Mouse (Mus musculus) lung, postnatal 25 days (tissue): ENCODE measurements around the gene Nudt6.

Experiments
- DNase-seq: peaks from one replicate; pipeline ENCODE4 v3.0.0; 2022; ENCODE audit warnings: low spot score

The Nudt6 gene

GRCm38 (mm10) chr3:37383096-37383765 lies 36.8 kb downstream of the Nudt6 start:
- no peak for DNase-seq

DNA sequence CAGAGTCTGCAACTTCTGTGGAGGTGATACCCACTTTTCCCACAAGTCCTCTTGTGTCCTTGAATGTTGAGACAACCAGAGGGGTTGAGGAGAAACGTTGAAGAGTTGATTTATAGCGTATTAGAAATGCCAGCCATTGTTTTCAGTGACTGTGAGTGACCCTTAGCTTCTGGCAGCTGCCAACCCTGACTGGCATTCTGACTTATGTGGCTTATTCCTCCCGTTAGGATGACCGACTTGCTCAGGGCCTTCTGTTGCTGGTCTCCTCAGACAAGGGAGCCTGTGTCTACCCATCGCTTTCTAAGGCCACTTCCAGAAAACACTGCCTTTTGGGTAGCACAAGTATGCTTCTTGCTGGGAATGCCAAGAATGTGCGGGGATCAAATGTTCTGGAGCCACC lies 38.6 kb downstream of the Nudt6 start:
- no peak for DNase-seq

GRCm38 (mm10) chr3:37379930-37380881 lies 39.8 kb downstream of the Nudt6 start:
- peak; percentile 81 for DNase-seq

DNA sequence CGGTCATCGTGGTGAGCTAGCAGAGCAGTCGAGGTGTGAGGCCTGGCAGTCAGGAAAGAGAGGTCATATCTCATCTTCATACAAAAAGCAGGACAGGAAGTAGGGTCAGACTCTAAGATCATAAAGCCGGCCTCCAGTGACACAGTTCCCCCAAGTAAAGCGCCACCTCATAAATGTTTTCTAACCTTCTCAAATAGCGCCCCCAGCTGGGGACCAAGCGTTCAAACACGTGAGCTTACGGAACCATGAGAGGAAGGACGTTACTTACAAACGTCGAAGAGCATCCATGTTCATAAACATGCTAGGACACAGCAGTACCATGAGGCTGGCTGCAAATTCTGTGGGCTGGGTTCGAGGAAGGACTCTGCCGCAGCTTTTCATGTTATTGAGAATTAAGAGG lies 40.8 kb downstream of the Nudt6 start:
- DNase-seq: no peak

- peak; percentile 53 for DNase-seq
Observed at GRCm38 (mm10) chr3:37378412-37378811, 41.6 kb downstream of the Nudt6 start.

DNA sequence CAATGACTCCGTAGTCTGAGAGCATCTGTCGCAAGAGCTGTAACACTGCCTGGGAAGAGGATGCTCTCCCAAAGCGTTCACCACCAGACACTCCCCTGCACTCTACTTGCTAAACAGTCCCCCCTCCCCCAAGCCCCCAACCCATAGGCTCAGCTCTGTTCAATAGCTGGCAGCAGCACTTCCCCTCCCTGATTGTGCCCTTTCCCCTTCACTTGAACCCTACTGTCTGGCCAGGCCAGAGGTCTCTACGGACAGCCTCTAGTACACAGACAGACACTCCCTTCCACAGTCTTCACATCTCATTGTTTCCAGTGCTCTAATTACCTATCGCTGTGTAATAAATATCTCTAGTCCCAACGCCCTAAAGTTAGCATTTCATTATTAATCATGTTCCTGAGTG lies 42.1 kb downstream of the Nudt6 start:
- no peak for DNase-seq

GRCm38 (mm10) chr3:37373712-37374111 lies 46.3 kb downstream of the Nudt6 start:
- no peak for DNase-seq

DNA sequence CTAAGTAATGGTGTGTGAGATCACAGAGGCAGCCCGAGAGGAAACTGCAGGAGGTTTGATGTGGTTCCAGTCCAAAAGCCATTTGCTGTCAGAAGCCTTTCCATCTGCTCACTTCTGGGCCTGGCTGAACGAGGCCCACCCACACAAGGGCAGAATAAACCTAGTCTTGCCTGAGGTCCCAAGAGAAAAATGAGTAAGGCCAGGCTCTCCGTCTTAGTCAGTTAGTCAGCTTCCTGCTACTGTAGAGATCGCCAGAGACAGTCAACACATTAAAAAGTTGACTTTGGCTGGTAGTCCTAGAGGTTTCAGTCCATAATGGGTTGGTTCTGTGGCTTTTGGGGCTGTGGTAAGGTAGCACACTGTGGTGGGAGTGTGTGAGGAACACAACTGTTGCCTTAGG lies 49.6 kb downstream of the Nudt6 start:
- no peak for DNase-seq

- DNase-seq: no peak
Observed at GRCm38 (mm10) chr3:37366381-37367053, 53.5 kb downstream of the Nudt6 start.

- peak; percentile 28 for DNase-seq
Observed at GRCm38 (mm10) chr3:37365976-37366375, 54.0 kb downstream of the Nudt6 start.

DNA sequence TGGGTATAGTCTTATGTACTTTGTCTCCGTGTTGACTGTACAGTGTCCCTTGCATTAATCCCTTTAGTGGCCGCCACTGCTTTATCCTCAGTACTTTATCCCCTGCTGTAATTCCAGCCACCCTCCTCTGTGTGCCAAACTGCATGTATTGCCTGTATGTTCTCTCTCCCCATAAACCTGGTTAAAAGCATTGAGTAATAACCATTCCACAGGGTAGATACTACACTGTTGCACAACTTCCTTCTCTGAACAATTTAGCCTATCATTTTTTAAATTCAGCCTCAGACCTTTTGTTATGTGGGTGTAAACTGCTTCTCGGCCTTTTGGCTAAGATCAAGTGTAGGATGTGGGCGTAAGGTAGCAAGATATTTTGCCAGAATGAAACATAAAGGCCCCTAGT lies 54.9 kb downstream of the Nudt6 start:
- no peak for DNase-seq

DNA sequence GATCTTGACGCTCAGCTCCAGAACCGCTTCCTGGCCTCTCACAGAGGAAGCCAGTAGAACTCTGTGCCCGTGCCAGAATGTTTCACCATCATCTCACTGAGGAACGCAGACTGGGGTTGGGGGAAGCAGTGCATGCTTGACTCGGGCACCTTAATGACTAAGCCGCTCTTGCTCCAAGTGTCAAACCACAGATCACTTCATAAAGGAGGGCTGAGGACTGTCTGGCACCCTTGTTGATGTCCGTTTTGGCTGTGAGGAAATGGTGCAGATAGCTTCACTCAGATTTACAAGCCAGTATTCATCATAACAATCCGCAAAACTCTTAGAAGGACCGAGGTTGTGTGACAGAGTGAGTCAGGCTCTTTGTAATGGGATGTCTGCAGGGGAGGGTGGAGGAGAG lies 59.3 kb downstream of the Nudt6 start:
- DNase-seq: peak; percentile 29
